13 mouse cellular contexts compared by ENCODE assay signal in genomic region chr11:117097021-117097420, GRCm38 (mm10). TPM values are rescaled to one million over a fixed set of nuclear protein-coding genes. Genes with fewer than 3 reads are reported as not detected.
DNase-seq lines count a peak whose midpoint lies in the region; ATAC-seq and TF ChIP-seq lines count a peak whose summit lies in the region.
"Had no signal": no experiment of that assay in that cellular context is flagged by ENCODE, and none has a peak within 500 bp of the region (broad histone marks: within the 10 kb centered on the region; RNA-seq: fewer than 3 reads in every experiment).

No protein-coding gene starts in this region.

- no peaks in the 10 kb centered on the region for H3K9me3 ChIP-seq in heart, embryonic 12.5 days (replicated peaks)
- no peaks in the 10 kb centered on the region for H3K9me3 ChIP-seq in heart, embryonic 13.5 days
- H3K9me3 ChIP-seq: hindbrain, embryonic 13.5 days had no signal

- H3K4me1 ChIP-seq in heart, embryonic 12.5 days (replicated peaks): peaks cover 64% of the 10 kb centered on the region
- H3K4me1 ChIP-seq in heart, embryonic 13.5 days: peaks cover 80% of the 10 kb centered on the region
- H3K4me1 ChIP-seq in small intestine, adult 2 months (ENCODE audit: control insufficient read depth, insufficient read depth, insufficient read length, low read length): peaks cover 23% of the 10 kb centered on the region; the same call in 1 of the 2 replicates

- no peak for ATAC-seq in heart, embryonic 12.5 days (ENCODE audit: insufficient number of reproducible peaks, low FRiP score)
- ATAC-seq in heart, embryonic 13.5 days (ENCODE audit: extremely low read depth, insufficient number of reproducible peaks, low FRiP score, low TSS enrichment): no peak
- no peak for ATAC-seq in erythroid progenitor cell, adult 5-6 weeks (replicated peaks; ENCODE audit: low FRiP score, poor library complexity, severe bottlenecking)
- ATAC-seq: intestine, postnatal 0 days had no signal

- no peak overlapping the region for H3K9ac ChIP-seq in heart, embryonic 12.5 days
- no peak overlapping the region for H3K9ac ChIP-seq in heart, embryonic 13.5 days
- H3K9ac ChIP-seq: hindbrain, embryonic 13.5 days had no signal

- DNase-seq in heart, adult 11 months: peak; percentile 98
- no peak for DNase-seq in left cerebral cortex, adult 2 months (ENCODE audit: extremely low spot score in 1 of 2, low spot score in 2 of 2)
- no peak for DNase-seq in left cerebral cortex, postnatal 36 days (ENCODE audit: low spot score in 2 of 2)
- no peak for DNase-seq in frontal cortex, adult 2 months (ENCODE audit: extremely low spot score in 1 of 2, low spot score in 1 of 2)
- DNase-seq: B cell, adult 2 months; cerebellum, adult 11 months; embryo, embryonic 11 days had no signal

- no peaks in the 10 kb centered on the region for H3K36me3 ChIP-seq in heart, embryonic 12.5 days
- H3K36me3 ChIP-seq in heart, embryonic 13.5 days: no peaks in the 10 kb centered on the region
- no peaks in the 10 kb centered on the region for H3K36me3 ChIP-seq in small intestine, adult 2 months (ENCODE audit: control insufficient read depth, insufficient read depth, low read length)
- H3K36me3 ChIP-seq: hindbrain, embryonic 13.5 days had no signal

- H3K4me2 ChIP-seq in heart, embryonic 12.5 days: no peak overlapping the region
- H3K4me2 ChIP-seq in heart, embryonic 13.5 days: no peak overlapping the region
- H3K4me2 ChIP-seq: hindbrain, embryonic 13.5 days had no signal

- no peak for TF ChIP-seq POLR2A in small intestine, adult 2 months (IDR thresholded peaks at IDR 0.05; ENCODE audit: low read depth, low read length)

- H3K27ac ChIP-seq in heart, embryonic 12.5 days (ENCODE audit: poor library complexity, severe bottlenecking): no peak overlapping the region
- H3K27ac ChIP-seq in left cerebral cortex, adult 2 months: peak overlapping the region; percentile 80
- peak overlapping the region; percentile 48 for H3K27ac ChIP-seq in heart, embryonic 13.5 days (replicated peaks)
- H3K27ac ChIP-seq in small intestine, adult 2 months (ENCODE audit: insufficient read depth, low read depth, low read length): peak overlapping the region; percentile 29; the same call in 1 of the 2 replicates

- TF ChIP-seq CTCF in left cerebral cortex, adult 2 months (IDR thresholded peaks at IDR 0.05): no peak
- no peak for TF ChIP-seq CTCF in small intestine, adult 2 months (IDR thresholded peaks at IDR 0.05; ENCODE audit: extremely low read depth, insufficient read length, insufficient replicate concordance, low read depth, low read length)

- 64% methylated on average over 9 of the region's 9 CpGs for WGBS in heart, embryonic 12.5 days
- WGBS in heart, embryonic 13.5 days: 64% methylated on average over 9 of the region's 9 CpGs
- WGBS in small intestine, adult 2 months: 77% methylated on average over 9 of the region's 9 CpGs

- intact Hi-C loops in left cerebral cortex, adult 2 months (cut with DNase I): no loop called here
- intact Hi-C loops in left cerebral cortex, postnatal 36 days (cut with DNase I): no loop called here

- H3K27me3 ChIP-seq in heart, embryonic 12.5 days (replicated peaks): no peaks in the 10 kb centered on the region
- H3K27me3 ChIP-seq in heart, embryonic 13.5 days (replicated peaks): 0 out of 2 replicates have a peak, but pooled peaks cover 6% of the 10 kb centered on the region
- no peaks in the 10 kb centered on the region for H3K27me3 ChIP-seq in small intestine, adult 2 months (ENCODE audit: control insufficient read depth, insufficient read depth, low read length)
- H3K27me3 ChIP-seq: hindbrain, embryonic 13.5 days had no signal

- no peak overlapping the region for H3K4me3 ChIP-seq in heart, embryonic 12.5 days
- no peak overlapping the region for H3K4me3 ChIP-seq in left cerebral cortex, adult 2 months
- no peak overlapping the region for H3K4me3 ChIP-seq in heart, embryonic 13.5 days
- H3K4me3 ChIP-seq in small intestine, adult 2 months (ENCODE audit: low read depth, low read length): no peak overlapping the region
- H3K4me3 ChIP-seq: hindbrain, embryonic 13.5 days had no signal

RNA-seq across cellular contexts. Expression of gene Sec14l1, which starts 17.9 kb away (rescaled TPM):
- 53.4 and 56.6 TPM in 2 replicates for polyA plus RNA-seq in heart, embryonic 12.5 days (2016; fragmentation: Nextera tagmentation; extraction: Ambion mirVana)
- total RNA-seq in left cerebral cortex, adult 2 months (2021): 100 to 1,000 TPM; 198 to 229 TPM
- 100 to 1,000 TPM; 210 to 217 TPM for total RNA-seq in left cerebral cortex, postnatal 36 days (2021)
- polyA plus RNA-seq in heart, embryonic 13.5 days (2015; fragmentation: Nextera tagmentation; extraction: Ambion mirVana): 44.5 and 45.3 TPM in 2 replicates
- polyA plus RNA-seq in small intestine, adult 2 months (2012; rRNA removed): 32.6 and 49.2 TPM in 2 replicates
- 27.4 and 32.3 TPM in 2 replicates for total RNA-seq in erythroid progenitor cell, adult 5-6 weeks (2015; ENCODE audit: low replicate concordance)
- total RNA-seq in erythroid progenitor cell, adult 5-6 weeks (2017; ENCODE audit: low replicate concordance): 41.3 and 44.3 TPM in 2 replicates
- polyA plus RNA-seq in frontal cortex, adult 2 months (2012; rRNA removed): 214 and 229 TPM in 2 replicates
